Mouse (Mus musculus) cerebellum, adult 11 months (tissue): ENCODE data around the gene Igfn1.

ENCODE experiments used
- DNase-seq: peaks from one replicate; pipeline ENCODE4 v3.0.0; 2022

The Igfn1 gene

DNA sequence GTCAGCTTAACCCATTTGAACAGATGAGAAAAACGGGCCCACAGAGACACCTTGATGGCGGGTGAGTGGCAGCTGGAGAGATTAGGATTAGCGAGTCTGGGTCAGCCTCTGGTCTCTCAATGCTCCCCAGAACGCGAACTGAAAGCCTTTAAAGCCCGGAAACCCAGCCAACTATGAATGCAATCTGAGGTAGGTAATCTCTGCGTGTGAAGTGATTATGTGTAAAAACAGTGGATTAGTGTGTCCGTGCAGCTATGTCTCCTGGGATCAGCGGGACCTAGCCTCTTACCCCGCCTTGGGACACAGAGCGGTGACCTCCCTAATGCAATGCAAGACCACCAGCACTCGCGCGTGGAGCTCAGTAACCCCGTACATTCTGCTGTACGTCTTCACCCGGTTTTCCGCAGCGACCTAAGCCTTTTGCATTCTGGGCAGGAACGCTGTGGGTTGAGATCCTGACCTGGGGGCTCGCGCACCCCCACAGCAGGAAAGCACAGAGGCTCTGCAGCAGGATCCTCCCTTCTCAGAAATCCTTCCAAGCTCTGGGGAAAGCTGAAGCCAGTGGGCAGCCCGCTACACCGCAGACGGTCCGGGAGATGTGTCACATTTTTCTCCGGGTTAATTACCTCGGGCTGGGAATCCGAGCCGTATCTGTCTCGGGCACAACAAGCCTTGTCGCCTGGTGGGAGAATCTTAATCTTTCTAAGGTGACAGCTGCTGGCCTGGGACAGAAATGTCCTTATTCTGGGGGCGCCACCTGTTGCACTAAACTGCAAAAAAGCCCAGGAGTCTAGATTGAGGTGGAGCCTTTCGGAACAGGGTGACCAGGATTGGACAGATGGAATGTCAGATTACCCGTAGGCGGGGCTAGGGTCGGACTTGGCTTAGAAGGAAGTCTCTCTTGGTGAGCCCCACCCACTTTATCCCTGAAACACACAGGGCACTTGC is 1.3 kb upstream of the Igfn1 start, which contains the start of gene Tmem9:
TSS of gene Tmem9 (plus strand) at position 940 of the 948 bp plus-strand sequence.
- DNase-seq, result peak; percentile 15

GRCm38 (mm10) chr1:136001438-136001837 is 4.7 kb downstream of the Igfn1 start:
- DNase-seq, result no peak

GRCm38 (mm10) chr1:135999720-136000287 is 6.3 kb downstream of the Igfn1 start:
- DNase-seq, result no peak

- no peak for DNase-seq
These were observed 8.6 kb downstream of the Igfn1 start for GRCm38 (mm10) chr1:135997537-135997936.

DNA sequence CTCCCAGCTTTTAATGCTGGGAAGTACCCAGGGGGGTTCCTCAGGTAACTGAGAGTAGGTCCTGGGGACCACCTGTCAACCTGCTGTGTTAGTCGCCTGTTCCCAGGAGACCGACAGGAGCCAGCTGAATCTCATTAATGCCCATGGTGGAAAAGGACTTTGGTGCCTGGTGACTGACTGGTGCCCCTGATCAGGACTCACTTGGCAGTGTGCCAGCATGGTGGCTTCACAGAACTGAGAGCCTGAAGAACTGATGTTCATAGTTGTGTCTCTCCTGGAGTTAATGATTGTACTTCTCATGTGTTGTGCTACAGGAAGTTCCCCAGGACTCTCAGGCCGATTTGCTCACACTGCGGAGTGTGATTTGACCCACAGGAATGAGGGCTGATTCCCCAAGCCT is 12.7 kb downstream of the Igfn1 start:
- no peak for DNase-seq

- no peak for DNase-seq
These were observed 16.3 kb downstream of the Igfn1 start for GRCm38 (mm10) chr1:135989876-135990275.

- DNase-seq, result no peak
These were observed 22.0 kb downstream of the Igfn1 start for GRCm38 (mm10) chr1:135984105-135984504.

DNA sequence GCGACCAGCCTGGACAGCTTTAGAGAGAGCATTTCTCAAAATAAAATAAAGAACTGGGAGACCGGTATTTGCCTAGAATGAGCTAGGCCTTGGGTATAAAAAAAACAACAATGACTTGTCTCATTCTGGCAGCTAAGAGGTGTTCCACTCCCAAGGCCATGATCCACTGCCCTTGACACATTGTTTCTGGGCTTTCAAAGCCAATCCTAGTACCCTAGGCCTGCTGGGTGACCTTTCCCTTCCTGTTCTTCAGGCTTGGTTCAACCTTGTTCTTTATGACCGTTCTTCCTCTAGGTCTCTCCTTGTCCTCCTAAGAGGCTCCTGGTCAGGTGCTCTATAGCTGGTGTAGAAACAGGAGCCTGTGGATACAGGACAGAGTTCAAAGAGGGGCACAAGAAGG is 33.6 kb downstream of the Igfn1 start:
- no peak for DNase-seq

DNA sequence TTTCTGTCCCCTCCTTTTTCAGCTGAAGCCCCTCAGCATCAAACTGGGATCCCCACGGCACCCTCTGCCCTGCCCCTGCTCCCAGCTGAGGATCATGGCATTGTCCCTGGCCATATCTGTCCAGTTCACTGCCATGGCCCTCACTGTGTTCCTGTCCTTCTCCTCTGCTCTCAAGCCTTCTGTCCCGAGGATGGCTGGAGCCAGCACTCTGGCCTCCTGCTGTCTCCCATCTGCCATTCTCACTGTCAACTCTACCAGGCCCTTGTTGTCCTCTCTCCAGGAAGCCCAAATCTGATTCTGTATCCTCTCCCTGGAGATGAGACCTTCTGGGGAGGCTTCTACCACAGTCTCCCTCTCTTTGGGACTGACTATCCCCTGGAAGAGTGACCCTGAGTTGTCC is 35.7 kb downstream of the Igfn1 start:
- peak; percentile 62 for DNase-seq

GRCm38 (mm10) chr1:135967739-135968138 is 38.4 kb downstream of the Igfn1 start:
- no peak for DNase-seq

- DNase-seq, result no peak
These were observed 41.6 kb downstream of the Igfn1 start for GRCm38 (mm10) chr1:135964561-135964960.

DNA sequence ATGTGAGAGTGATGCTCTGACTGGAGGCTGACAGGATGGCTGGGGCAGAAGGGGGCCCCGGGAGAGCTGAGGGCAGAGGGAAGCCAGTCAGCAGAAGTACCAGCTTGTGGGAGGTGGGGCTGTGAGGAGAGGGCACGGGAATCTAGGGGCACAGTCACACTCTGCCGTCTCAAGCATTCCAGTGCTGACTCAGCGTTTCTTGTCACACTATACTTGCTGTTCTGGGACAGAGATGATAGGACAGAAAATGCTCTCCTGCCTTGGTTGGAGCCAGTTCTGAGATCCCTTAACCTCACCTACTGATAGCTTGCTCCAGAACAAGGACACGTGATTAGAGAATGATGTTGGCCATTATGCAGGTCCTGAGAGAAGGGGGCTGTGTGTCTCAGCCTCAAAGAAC is 43.0 kb downstream of the Igfn1 start:
- DNase-seq, result no peak

DNA sequence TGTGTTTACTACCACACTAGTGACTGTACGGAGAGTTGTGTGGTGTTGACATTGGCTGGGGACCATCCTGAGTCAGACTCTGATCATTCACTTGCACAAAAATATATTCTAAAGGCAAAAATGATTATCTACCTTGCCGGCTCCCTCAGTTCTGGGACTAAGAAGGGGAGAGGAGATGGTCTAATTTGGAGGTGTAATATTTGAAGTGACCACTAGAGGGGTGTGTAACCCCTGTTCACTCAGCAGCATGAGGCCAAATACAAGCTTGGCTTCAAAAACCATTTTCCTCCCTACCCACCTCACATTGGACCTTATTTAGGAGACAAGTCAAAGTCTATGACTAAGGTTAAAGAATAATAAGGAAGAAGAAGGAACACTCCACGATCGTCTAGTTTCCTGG is 47.7 kb downstream of the Igfn1 start:
- no peak for DNase-seq

DNA sequence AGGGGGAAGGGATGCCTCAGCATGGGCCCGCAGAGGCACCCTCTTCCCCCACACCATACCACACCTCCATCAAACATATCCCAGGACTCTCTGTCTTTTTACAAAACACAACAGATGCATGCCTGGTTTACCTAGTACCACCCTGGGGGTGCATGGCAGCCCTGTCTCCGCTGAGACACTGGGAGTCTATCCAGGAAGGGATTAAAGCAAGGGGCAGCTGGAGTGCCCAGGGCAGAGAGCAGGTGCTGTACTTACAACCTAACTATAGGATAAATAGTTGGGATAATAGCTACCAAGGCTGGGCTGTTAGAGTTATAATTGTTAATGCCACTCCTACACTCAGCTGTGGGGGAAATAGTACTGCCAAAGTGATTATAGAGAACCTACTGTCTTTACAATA is 57.3 kb downstream of the Igfn1 start:
- DNase-seq, result no peak

DNA sequence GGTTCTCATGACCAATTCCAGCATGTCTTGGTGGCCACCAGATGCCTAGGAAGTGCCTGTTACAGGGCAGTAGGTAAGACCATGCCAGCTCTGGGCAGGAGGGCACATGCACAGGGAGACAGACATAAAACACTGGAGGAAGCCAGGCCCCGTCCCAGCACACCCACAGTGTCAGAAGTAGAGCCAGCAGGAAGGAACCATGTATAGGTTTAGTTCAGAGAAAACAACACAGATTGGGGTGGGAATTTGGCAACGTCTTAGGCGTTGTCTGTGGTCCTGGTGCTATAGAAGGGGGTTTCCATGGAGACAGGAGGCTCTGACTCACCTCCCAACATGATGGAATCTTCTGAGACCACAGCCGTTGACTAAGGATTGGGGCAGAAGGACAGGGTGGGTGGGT is 59.9 kb downstream of the Igfn1 start:
- no peak for DNase-seq

GRCm38 (mm10) chr1:135945711-135946110 is 60.4 kb downstream of the Igfn1 start:
- peak; percentile 35 for DNase-seq

GRCm38 (mm10) chr1:135944526-135945259 is 61.4 kb downstream of the Igfn1 start:
- peak; percentile 74 for DNase-seq

DNA sequence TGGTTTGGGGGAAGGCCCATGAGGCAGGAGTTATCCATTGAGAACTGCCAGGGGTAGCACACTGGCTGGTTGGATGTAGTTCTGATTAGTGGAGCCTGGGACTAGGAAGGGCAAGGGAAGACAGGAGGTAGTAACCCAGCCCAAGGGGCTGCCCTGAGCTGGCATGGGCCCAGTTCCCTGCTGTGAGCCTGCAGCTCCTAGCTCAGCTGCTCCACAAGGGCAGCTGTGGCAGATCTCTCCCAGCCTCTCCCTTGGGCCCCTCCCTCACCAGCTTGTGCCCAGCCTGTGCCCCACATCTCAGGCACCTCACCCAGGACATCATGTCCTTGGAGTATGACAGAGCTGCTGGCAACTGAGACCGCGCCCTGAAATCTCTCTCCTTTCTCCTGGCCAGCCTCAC is 62.4 kb downstream of the Igfn1 start:
- no peak for DNase-seq

DNA sequence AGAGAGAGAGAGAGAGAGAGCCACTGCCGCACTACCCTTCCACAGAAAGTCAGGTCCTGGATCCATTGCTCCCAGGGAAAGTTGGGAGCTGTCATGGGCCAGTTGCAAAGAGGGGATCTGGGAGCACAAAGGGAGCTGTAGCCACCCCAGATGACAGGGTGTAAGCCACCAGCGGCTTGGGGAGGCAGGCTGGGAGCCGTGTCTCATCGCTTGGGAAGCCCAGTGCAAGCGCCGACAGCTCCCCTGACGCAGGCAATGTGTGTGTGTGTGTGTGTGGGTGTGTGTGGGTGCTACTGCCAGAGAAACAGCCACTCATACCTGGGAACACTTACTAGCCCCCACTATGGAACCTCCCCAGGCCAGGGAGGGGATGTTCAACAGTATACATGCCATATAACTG is 64.0 kb downstream of the Igfn1 start:
- no peak for DNase-seq

- DNase-seq, result no peak
These were observed 64.7 kb downstream of the Igfn1 start for GRCm38 (mm10) chr1:135941259-135942006.

- no peak for DNase-seq
These were observed 70.1 kb downstream of the Igfn1 start for GRCm38 (mm10) chr1:135936091-135936490.

- no peak for DNase-seq
These were observed 72.3 kb downstream of the Igfn1 start for GRCm38 (mm10) chr1:135933704-135934293.
